Mouse (Mus musculus) bone marrow, adult 2 months (tissue): ENCODE data around the gene F3. TPM values are rescaled to one million over a fixed set of nuclear protein-coding genes. Genes with fewer than 3 reads are reported as not detected.

Experiments
- H3K27ac ChIP-seq: fragments of 200-500 bp; 2 replicates; pipeline ENCODE4 v1.5.1; 2012; ENCODE audit warnings: low read depth, mild to moderate bottlenecking, control low read depth, inconsistent platforms, low read length; ENCODE audit not compliant: control insufficient read depth, poor library complexity, insufficient read depth
- H3K4me1 ChIP-seq: fragments of 200-500 bp; 2 replicates; pipeline ENCODE4 v1.6.1; 2011; ENCODE audit warnings: low read length; ENCODE audit not compliant: control insufficient read depth, insufficient read depth
- H3K4me3 ChIP-seq: fragments of 200-500 bp; replicated peaks from 2 replicates; pipeline ENCODE3; 2011; ENCODE audit warnings: mild to moderate bottlenecking, low read depth, low read length, control low read depth; ENCODE audit not compliant: control insufficient read depth
- CTCF ChIP-seq: fragments of 200-500 bp; IDR thresholded peaks from 2 replicates; pipeline ENCODE4 v1.5.1; 2011; ENCODE audit warnings: low read length, control low read depth; ENCODE audit not compliant: control insufficient read depth, insufficient read depth
- POLR2A ChIP-seq: fragments of 200-500 bp; IDR thresholded peaks from 2 replicates; pipeline ENCODE4 v1.6.1; 2011; ENCODE audit warnings: low read depth, mild to moderate bottlenecking, control low read depth, low read length, borderline replicate concordance; ENCODE audit not compliant: control insufficient read depth
- WGBS: fragments of 180-500 bp; shearing (Covaris S2); methylation state at CpG from one replicate; pipeline ENCODE4 v1.1.7; 2018; 5-methylcytosine and 5-hydroxymethylcytosine counted together
- polyA plus RNA-seq: library from polyadenylated mRNA; stranded (reverse); fragments of >200 nt; gene quantifications from 2 replicates; pipeline ENCODE4 v1.2.4, GENCODE M21; 2011; ENCODE audit warnings: low replicate concordance; ENCODE audit not compliant: missing spikeins, insufficient read depth, insufficient read length

Gene F3
- polyA plus RNA-seq, 1 experiment = 3.6 TPM

DNA sequence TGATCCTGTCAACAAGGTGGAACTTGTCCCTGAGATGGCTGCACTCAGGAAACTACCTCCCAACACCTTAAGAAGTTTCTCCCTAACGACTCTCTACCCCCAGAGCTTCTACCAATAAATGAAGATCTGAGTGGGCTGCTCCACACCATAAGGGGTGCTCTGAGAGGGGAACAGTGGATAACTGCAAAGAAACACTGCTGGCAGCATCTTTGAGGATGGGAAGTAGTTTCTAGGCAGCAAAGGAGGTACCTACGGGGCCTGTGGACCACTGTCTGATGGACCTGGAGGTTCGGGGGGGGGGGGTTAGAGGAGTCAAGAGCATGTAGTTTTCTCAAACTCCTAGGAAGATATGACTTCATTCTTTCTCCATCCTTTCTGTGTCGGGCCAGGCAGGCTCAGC lies 23.9 kb upstream of the F3 start:
- TF ChIP-seq CTCF (no peak), POLR2A (no peak)
- Histone ChIP-seq H3K4me1 (peaks cover 4% of the 10 kb centered on the region), H3K4me3 (no peak overlapping the region), H3K27ac (no peak overlapping the region)
- WGBS = 78% methylated on average over 4 of the region's 4 CpGs

DNA sequence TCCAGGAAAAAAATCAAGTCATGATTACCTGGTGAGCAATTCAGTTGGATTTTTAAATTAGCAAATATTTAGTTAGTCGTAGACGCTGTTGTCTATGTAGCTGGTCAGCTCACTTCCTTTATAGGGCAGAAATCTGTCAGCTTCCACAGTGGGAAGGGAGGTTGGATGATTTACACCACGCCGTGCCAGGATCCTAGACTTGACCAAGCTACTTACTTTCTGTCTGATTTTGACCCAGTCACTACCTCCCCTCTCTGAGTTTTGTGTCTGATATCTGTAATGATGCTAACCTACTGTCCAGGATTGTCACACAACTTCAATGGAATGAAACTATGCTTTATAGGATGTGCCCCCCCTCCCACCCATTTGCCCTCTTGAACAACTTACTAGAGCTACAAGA lies 23.5 kb upstream of the F3 start:
- Histone ChIP-seq H3K4me1 (peaks cover 4% of the 10 kb centered on the region), H3K4me3 (no peak overlapping the region), H3K27ac (no peak overlapping the region)
- 79% methylated on average over 4 of the region's 4 CpGs for WGBS
- no peak for TF ChIP-seq CTCF
- TF ChIP-seq POLR2A = no peak

DNA sequence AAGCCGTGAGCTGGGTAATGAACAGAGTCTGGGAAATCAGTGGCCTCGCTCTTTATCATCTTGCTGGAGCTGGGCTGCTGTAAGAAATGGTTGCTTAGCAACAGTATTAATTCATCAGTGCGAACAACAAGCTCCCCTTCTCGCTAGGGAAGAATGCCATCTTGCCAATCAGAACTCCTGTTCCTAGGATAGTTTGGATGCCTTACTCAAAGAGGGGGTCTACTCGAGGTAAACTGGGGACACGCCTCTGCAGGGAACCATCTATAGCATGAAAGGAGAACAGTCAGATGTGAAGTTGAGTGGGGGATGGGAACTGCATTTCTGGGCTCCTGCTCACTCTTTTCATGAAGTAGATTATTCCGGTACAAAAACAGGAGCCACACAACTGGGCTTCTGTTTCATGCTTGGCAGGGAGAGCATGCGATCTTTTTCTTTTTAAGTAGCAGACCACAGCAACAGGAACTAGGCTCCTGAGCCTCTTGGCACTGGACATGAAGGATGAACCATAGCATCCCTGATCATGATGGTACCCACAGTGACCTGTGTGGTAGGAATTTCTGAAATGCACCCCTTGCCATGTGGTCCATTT lies 22.9 kb upstream of the F3 start:
- WGBS = 76% methylated on average over 8 of the region's 8 CpGs
- peaks cover 4% of the 10 kb centered on the region for H3K4me1 ChIP-seq
- no peak for TF ChIP-seq CTCF
- no peak for TF ChIP-seq POLR2A

GRCm38 (mm10) chr3:121703155-121703879 lies 20.0 kb upstream of the F3 start:
- no peak overlapping the region for H3K27ac ChIP-seq
- WGBS = 28% methylated on average over 7 of the region's 7 CpGs
- H3K4me1 ChIP-seq = peaks cover 1% of the 10 kb centered on the region
- no peak overlapping the region for H3K4me3 ChIP-seq
- TF ChIP-seq POLR2A = no peak
- no peak for TF ChIP-seq CTCF

More for the DNA sequence above, 22.9 kb upstream of the F3 start:
- H3K4me3 ChIP-seq = no peak overlapping the region
- no peak overlapping the region for H3K27ac ChIP-seq

GRCm38 (mm10) chr3:121703880-121704243 lies 19.5 kb upstream of the F3 start:
- Histone ChIP-seq H3K4me3 (no peak overlapping the region), H3K27ac (no peak overlapping the region), H3K4me1 (no peaks in the 10 kb centered on the region; the same call in none of the 2 replicates)
- WGBS = 86% methylated on average over 3 of the region's 3 CpGs
- TF ChIP-seq CTCF (no peak), POLR2A (no peak)

DNA sequence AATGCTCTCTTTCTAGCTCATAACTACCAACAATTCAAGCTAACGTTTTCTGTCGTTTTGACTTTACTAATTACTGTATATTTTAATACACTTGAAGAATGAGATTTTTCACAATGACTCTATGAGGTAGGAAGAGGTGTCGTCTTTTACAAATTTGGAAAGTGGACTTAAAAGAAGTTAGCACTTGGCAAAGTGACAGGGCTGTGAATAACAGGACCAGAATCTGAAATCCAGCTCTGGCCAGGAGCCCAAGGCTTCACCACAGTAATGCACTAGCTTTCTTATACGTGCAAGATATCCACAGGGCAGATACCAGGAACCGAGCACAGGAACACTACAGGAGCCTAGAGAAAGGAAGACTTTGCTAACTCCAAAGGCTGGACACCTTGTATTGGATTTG lies 17.2 kb upstream of the F3 start:
- WGBS = 74% methylated on average over 5 of the region's 5 CpGs
- TF ChIP-seq CTCF (no peak), POLR2A (no peak)
- Histone ChIP-seq H3K4me3 (no peak overlapping the region), H3K4me1 (no peaks in the 10 kb centered on the region; the same call in none of the 2 replicates), H3K27ac (no peak overlapping the region)

- Histone ChIP-seq H3K4me3 (no peak overlapping the region), H3K27ac (no peak overlapping the region), H3K4me1 (no peaks in the 10 kb centered on the region; the same call in none of the 2 replicates)
- TF ChIP-seq POLR2A = no peak
- TF ChIP-seq CTCF = no peak
- 82% methylated on average over 4 of the region's 4 CpGs for WGBS
These were observed 16.2 kb upstream of the F3 start for GRCm38 (mm10) chr3:121707106-121707505.

- TF ChIP-seq POLR2A = no peak
- TF ChIP-seq CTCF = no peak
- peaks cover 1% of the 10 kb centered on the region for H3K4me1 ChIP-seq
- H3K27ac ChIP-seq = no peak overlapping the region
- WGBS = 78% methylated on average over 7 of the region's 7 CpGs
- no peak overlapping the region for H3K4me3 ChIP-seq
These were observed 12.3 kb upstream of the F3 start for GRCm38 (mm10) chr3:121710894-121711531.
